Mouse (Mus musculus) cerebellum, adult 8-10 months (tissue): ENCODE measurements around the gene Rnh1.

Experiments
- DNase-seq: peaks from one replicate; pipeline ENCODE4 v3.0.0; 2022

Rnh1 gene

GRCm38 (mm10) chr7:141204546-141204945 is 31.9 kb upstream of the Rnh1 start:
- DNase-seq, result no peak

- DNase-seq, result no peak
Observed at GRCm38 (mm10) chr7:141198121-141198520, 25.5 kb upstream of the Rnh1 start.

GRCm38 (mm10) chr7:141196619-141197282 is 24.1 kb upstream of the Rnh1 start:
- no peak for DNase-seq

- no peak for DNase-seq
Observed at GRCm38 (mm10) chr7:141195754-141196153, 23.1 kb upstream of the Rnh1 start.

- peak; percentile 74 for DNase-seq
Observed at GRCm38 (mm10) chr7:141194830-141195229, 22.2 kb upstream of the Rnh1 start.

GRCm38 (mm10) chr7:141194409-141194808 is 21.8 kb upstream of the Rnh1 start:
- no peak for DNase-seq

- DNase-seq, result peak; percentile 97
Observed at GRCm38 (mm10) chr7:141193948-141194347, 21.3 kb upstream of the Rnh1 start, which contains the start of the genes Hras and Lrrc56. Hras (minus strand) TSS chr7:141194005. Lrrc56 (plus strand) TSS chr7:141194157.

GRCm38 (mm10) chr7:141193348-141193856 is 20.7 kb upstream of the Rnh1 start:
- peak; percentile 47 for DNase-seq

- DNase-seq, result peak; percentile 32
Observed at GRCm38 (mm10) chr7:141192776-141193347, 20.2 kb upstream of the Rnh1 start.

- no peak for DNase-seq
Observed at GRCm38 (mm10) chr7:141191796-141192685, 19.4 kb upstream of the Rnh1 start.

GRCm38 (mm10) chr7:141191036-141191435 is 18.4 kb upstream of the Rnh1 start:
- DNase-seq, result no peak

- no peak for DNase-seq
Observed at GRCm38 (mm10) chr7:141190220-141190619, 17.6 kb upstream of the Rnh1 start.

- no peak for DNase-seq
Observed at GRCm38 (mm10) chr7:141188733-141189132, 16.1 kb upstream of the Rnh1 start.

GRCm38 (mm10) chr7:141188194-141188593 is 15.5 kb upstream of the Rnh1 start:
- DNase-seq, result no peak

- DNase-seq, result peak; percentile 89
Observed at GRCm38 (mm10) chr7:141176173-141176572, 3.5 kb upstream of the Rnh1 start.

GRCm38 (mm10) chr7:141175068-141175467 is 2.4 kb upstream of the Rnh1 start:
- DNase-seq, result no peak

GRCm38 (mm10) chr7:141173323-141173850 is 730 bp upstream of the Rnh1 start:
- DNase-seq, result no peak

- no peak for DNase-seq
Observed at GRCm38 (mm10) chr7:141169866-141170265, 2.8 kb downstream of the Rnh1 start.

GRCm38 (mm10) chr7:141169300-141169699 is 3.4 kb downstream of the Rnh1 start:
- no peak for DNase-seq

GRCm38 (mm10) chr7:141168518-141168953 is 4.1 kb downstream of the Rnh1 start:
- no peak for DNase-seq

GRCm38 (mm10) chr7:141167901-141168517 is 4.6 kb downstream of the Rnh1 start:
- DNase-seq, result no peak

GRCm38 (mm10) chr7:141164850-141165249 is 7.8 kb downstream of the Rnh1 start:
- no peak for DNase-seq

- no peak for DNase-seq
Observed at GRCm38 (mm10) chr7:141164397-141164796, 8.3 kb downstream of the Rnh1 start.
